Mouse (Mus musculus) heart, embryonic 11.5 days (tissue): ENCODE measurements around the gene Ttc13. TPM values are rescaled to one million over a fixed set of nuclear protein-coding genes. Genes with fewer than 3 reads are reported as not detected.

Source experiments
- ATAC-seq: fragments of 200-750 bp; cut with Nextera tagmentation; replicated peaks from 2 replicates; pipeline ENCODE4 v1.8.0; 2017; ENCODE audit warnings: moderate library complexity; ENCODE audit not compliant: insufficient number of reproducible peaks, low FRiP score, low TSS enrichment
- H3K27ac ChIP-seq: fragments of 300-500 bp; sonication (generic); 2 replicates; pipeline ENCODE4 v1.5.1; 2014; ENCODE audit warnings: mild to moderate bottlenecking, low read depth, low read length
- H3K27me3 ChIP-seq: fragments of 300-500 bp; sonication (generic); 2 replicates; pipeline ENCODE4 v1.6.1; 2014; ENCODE audit warnings: mild to moderate bottlenecking, low read length, mixed read lengths; ENCODE audit not compliant: control insufficient read depth, insufficient read depth
- H3K36me3 ChIP-seq: fragments of 300-500 bp; sonication (generic); 2 replicates; pipeline ENCODE4 v1.6.1; 2014; ENCODE audit warnings: mild to moderate bottlenecking, low read length, moderate library complexity, mixed read lengths; ENCODE audit not compliant: control insufficient read depth, insufficient read depth
- H3K4me1 ChIP-seq: fragments of 300-500 bp; sonication (generic); 2 replicates; pipeline ENCODE4 v1.6.1; 2014; ENCODE audit warnings: low read length; ENCODE audit not compliant: control insufficient read depth, insufficient read depth
- H3K4me2 ChIP-seq: fragments of 300-500 bp; sonication (generic); 2 replicates; pipeline ENCODE4 v1.6.1; 2014; ENCODE audit warnings: mild to moderate bottlenecking, moderate library complexity
- H3K4me3 ChIP-seq: fragments of 300-500 bp; sonication (generic); 2 replicates; pipeline ENCODE4 v1.5.1; 2014; ENCODE audit warnings: low read depth, low read length
- H3K9ac ChIP-seq: fragments of 300-500 bp; sonication (generic); 2 replicates; pipeline ENCODE4 v1.6.1; 2014; ENCODE audit warnings: mild to moderate bottlenecking, low read depth, low read length, moderate library complexity
- H3K9me3 ChIP-seq: fragments of 300-500 bp; sonication (generic); replicated peaks from 2 replicates; pipeline ENCODE4 v1.6.1; 2016; ENCODE audit warnings: low read length; ENCODE audit not compliant: control insufficient read depth
- WGBS: fragments of 180-500 bp; shearing (Covaris S2); extraction: QIAGEN DNeasy Blood & Tissue Kit; methylation state at CpG from one replicate; pipeline ENCODE4 v1.1.7; 2014; ENCODE audit not compliant: insufficient replicate concordance; 5-methylcytosine and 5-hydroxymethylcytosine counted together
- polyA plus RNA-seq: library from polyadenylated mRNA; unstranded; fragments of >200 nt; fragmentation: Nextera tagmentation; extraction: Ambion mirVana; gene quantifications from 2 replicates; pipeline ENCODE4 v1.2.1, GENCODE M21; 2014

Gene Ttc13
- polyA plus RNA-seq, 1 experiment from 2014 or later, result 39.1 TPM

- Histone ChIP-seq H3K4me3 (no peak overlapping the region), H3K27me3 (peaks cover 38% of the 10 kb centered on the region), H3K36me3 (no peaks in the 10 kb centered on the region), H3K9ac (no peak overlapping the region), H3K9me3 (no peaks in the 10 kb centered on the region), H3K27ac (no peak overlapping the region), H3K4me2 (peak overlapping the region; percentile 95), H3K4me1 (peaks cover 20% of the 10 kb centered on the region)
- WGBS, result 37% methylated on average over 21 of the region's 21 CpGs
- no peak for ATAC-seq
These were observed 30.6 kb upstream of the Ttc13 start for GRCm38 (mm10) chr8:124752325-124752862.

- WGBS, result under 1% methylated on average over 36 of the region's 41 CpGs
These were observed 30.0 kb upstream of the Ttc13 start, which contains the start of gene Fam89a for GRCm38 (mm10) chr8:124751709-124752173. Gene Fam89a (minus strand): TSS chr8:124751832.

GRCm38 (mm10) chr8:124751191-124751590 is 29.4 kb upstream of the Ttc13 start:
- no peak for ATAC-seq
- H3K9me3 ChIP-seq, result no peaks in the 10 kb centered on the region

More at GRCm38 (mm10) chr8:124751709-124752173, 30.0 kb upstream of the Ttc13 start, which contains the start of gene Fam89a:
- ATAC-seq, result peak; percentile 60; the same call in 1 of the 2 replicates
- Histone ChIP-seq H3K36me3 (no peaks in the 10 kb centered on the region), H3K27ac (no peak within 1 kb of the TSS), H3K27me3 (peaks cover 38% of the 10 kb centered on the region), H3K4me1 (peaks cover 20% of the 10 kb centered on the region), H3K4me3 (peak within 1 kb of the TSS; percentile 64), H3K9me3 (no peaks in the 10 kb centered on the region), H3K4me2 (peak within 1 kb of the TSS; percentile 95), H3K9ac (peak within 1 kb of the TSS; percentile 62)

GRCm38 (mm10) chr8:124746661-124747060 is 24.9 kb upstream of the Ttc13 start:
- peaks cover 17% of the 10 kb centered on the region for H3K4me1 ChIP-seq
- H3K4me3 ChIP-seq, result no peak overlapping the region
- no peak overlapping the region for H3K27ac ChIP-seq
- no peaks in the 10 kb centered on the region for H3K9me3 ChIP-seq
- H3K9ac ChIP-seq, result no peak overlapping the region
- H3K36me3 ChIP-seq, result no peaks in the 10 kb centered on the region
- 67% methylated on average over 13 of the region's 13 CpGs for WGBS
- H3K4me2 ChIP-seq, result no peak overlapping the region
- peaks cover 22% of the 10 kb centered on the region for H3K27me3 ChIP-seq
- no peak for ATAC-seq

More at GRCm38 (mm10) chr8:124751191-124751590, 29.4 kb upstream of the Ttc13 start:
- H3K27me3 ChIP-seq, result peaks cover 38% of the 10 kb centered on the region
- H3K4me3 ChIP-seq, result peak overlapping the region; percentile 64
- peaks cover 20% of the 10 kb centered on the region for H3K4me1 ChIP-seq
- under 1% methylated on average over 26 of the region's 31 CpGs for WGBS
- H3K36me3 ChIP-seq, result no peaks in the 10 kb centered on the region
- no peak overlapping the region for H3K27ac ChIP-seq
- H3K4me2 ChIP-seq, result peak overlapping the region; percentile 95
- peak overlapping the region; percentile 62 for H3K9ac ChIP-seq

- Histone ChIP-seq H3K9ac (no peak overlapping the region), H3K9me3 (no peaks in the 10 kb centered on the region), H3K4me1 (no peaks in the 10 kb centered on the region), H3K4me3 (no peak overlapping the region), H3K27me3 (no peaks in the 10 kb centered on the region), H3K27ac (no peak overlapping the region), H3K4me2 (no peak overlapping the region), H3K36me3 (peaks cover 5% of the 10 kb centered on the region)
- ATAC-seq, result no peak
- 68% methylated on average over 1 of the region's 1 CpGs for WGBS
These were observed 17.5 kb upstream of the Ttc13 start for GRCm38 (mm10) chr8:124739268-124739667.

GRCm38 (mm10) chr8:124735371-124735911 is 13.7 kb upstream of the Ttc13 start:
- Histone ChIP-seq H3K36me3 (peaks cover 35% of the 10 kb centered on the region), H3K27me3 (no peaks in the 10 kb centered on the region), H3K4me3 (no peak overlapping the region), H3K27ac (no peak overlapping the region), H3K9me3 (no peaks in the 10 kb centered on the region), H3K4me2 (no peak overlapping the region), H3K9ac (no peak overlapping the region), H3K4me1 (no peaks in the 10 kb centered on the region)
- 59% methylated on average over 3 of the region's 3 CpGs for WGBS
- ATAC-seq, result no peak

GRCm38 (mm10) chr8:124732828-124733227 is 11.0 kb upstream of the Ttc13 start:
- H3K4me1 ChIP-seq, result no peaks in the 10 kb centered on the region
- no peaks in the 10 kb centered on the region for H3K27me3 ChIP-seq
- no peaks in the 10 kb centered on the region for H3K9me3 ChIP-seq
- no peak overlapping the region for H3K4me3 ChIP-seq
- H3K36me3 ChIP-seq, result peaks cover 39% of the 10 kb centered on the region
- H3K27ac ChIP-seq, result no peak overlapping the region
- 88% methylated on average over 8 of the region's 8 CpGs for WGBS
- H3K9ac ChIP-seq, result no peak overlapping the region
- ATAC-seq, result peak; percentile 23; the same call in 1 of the 2 replicates
- no peak overlapping the region for H3K4me2 ChIP-seq

- Histone ChIP-seq H3K36me3 (peaks cover 2% of the 10 kb centered on the region; the same call in 1 of the 2 replicates), H3K27ac (no peak overlapping the region), H3K4me1 (peaks cover 19% of the 10 kb centered on the region), H3K27me3 (no peaks in the 10 kb centered on the region), H3K4me3 (no peak overlapping the region), H3K9me3 (no peaks in the 10 kb centered on the region), H3K9ac (no peak overlapping the region), H3K4me2 (no peak overlapping the region)
- 92% methylated on average over 7 of the region's 7 CpGs for WGBS
- no peak for ATAC-seq
These were observed 2.5 kb upstream of the Ttc13 start for GRCm38 (mm10) chr8:124724301-124724700.
